Mouse (Mus musculus) liver, embryonic 12.5 days (tissue): ENCODE results near the gene Agbl4. TPM values are rescaled to one million over a fixed set of nuclear protein-coding genes. Genes with fewer than 3 reads are reported as not detected.

Experiments
- ATAC-seq: fragments of 200-750 bp; cut with Nextera tagmentation; 2 replicates; pipeline ENCODE4 v1.8.0; 2017; ENCODE audit warnings: moderate number of reproducible peaks, mild to moderate bottlenecking, moderate library complexity
- H3K27ac ChIP-seq: fragments of 300-500 bp; sonication (generic); 2 replicates; pipeline ENCODE4 v1.5.1; 2016; ENCODE audit warnings: mild to moderate bottlenecking
- H3K27me3 ChIP-seq: fragments of 300-500 bp; sonication (generic); replicated peaks from 2 replicates; pipeline ENCODE4 v1.6.1; 2016; ENCODE audit warnings: mild to moderate bottlenecking, moderate library complexity
- H3K36me3 ChIP-seq: fragments of 300-500 bp; sonication (generic); 2 replicates; pipeline ENCODE4 v1.6.1; 2016; ENCODE audit warnings: mild to moderate bottlenecking, moderate library complexity
- H3K4me1 ChIP-seq: fragments of 300-500 bp; sonication (generic); 2 replicates; pipeline ENCODE4 v1.6.1; 2016
- H3K4me2 ChIP-seq: fragments of 300-500 bp; sonication (generic); 2 replicates; pipeline ENCODE4 v1.6.1; 2016; ENCODE audit warnings: mild to moderate bottlenecking, moderate library complexity
- H3K4me3 ChIP-seq: fragments of 300-500 bp; sonication (generic); 2 replicates; pipeline ENCODE4 v1.5.1; 2016; ENCODE audit warnings: mild to moderate bottlenecking, moderate library complexity
- H3K9ac ChIP-seq: fragments of 300-500 bp; sonication (generic); 2 replicates; pipeline ENCODE4 v1.6.1; 2016; ENCODE audit warnings: mild to moderate bottlenecking, moderate library complexity
- H3K9me3 ChIP-seq: fragments of 300-500 bp; sonication (generic); replicated peaks from 2 replicates; pipeline ENCODE4 v1.6.1; 2016; ENCODE audit warnings: mild to moderate bottlenecking, moderate library complexity
- WGBS: fragments of 180-500 bp; shearing (Covaris S2); methylation state at CpG from one replicate; pipeline ENCODE4 v1.1.7; 2016; ENCODE audit not compliant: insufficient replicate concordance; 5-methylcytosine and 5-hydroxymethylcytosine counted together
- polyA plus RNA-seq: library from polyadenylated mRNA; unstranded; fragments of >200 nt; fragmentation: Nextera tagmentation; extraction: Ambion mirVana; gene quantifications from 2 replicates; pipeline ENCODE4 v1.2.1, GENCODE M21; 2016

The Agbl4 gene
- polyA plus RNA-seq, 1 experiment from 2014 or later, result not detected

DNA sequence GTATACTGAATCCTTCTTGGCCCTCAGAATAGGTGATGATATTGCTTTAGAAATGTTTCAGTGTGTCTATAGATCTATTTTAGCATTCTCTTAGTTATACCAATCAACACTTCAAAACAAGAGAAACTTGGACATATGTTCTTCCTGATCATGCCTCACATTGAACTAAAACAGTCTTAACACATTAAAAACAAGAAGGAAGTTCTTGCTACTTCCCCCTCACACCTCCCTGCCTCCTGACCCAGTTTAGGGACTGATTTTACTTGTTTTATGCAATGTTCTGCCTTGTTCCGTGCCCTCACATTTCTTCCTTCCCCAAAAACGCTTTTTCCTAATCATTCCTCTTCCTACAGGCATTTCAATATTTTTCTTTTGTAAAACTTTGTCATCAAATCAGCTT, 604.2 kb downstream of the Agbl4 start:
- WGBS, result 56% methylated on average over 2 of the region's 2 CpGs

DNA sequence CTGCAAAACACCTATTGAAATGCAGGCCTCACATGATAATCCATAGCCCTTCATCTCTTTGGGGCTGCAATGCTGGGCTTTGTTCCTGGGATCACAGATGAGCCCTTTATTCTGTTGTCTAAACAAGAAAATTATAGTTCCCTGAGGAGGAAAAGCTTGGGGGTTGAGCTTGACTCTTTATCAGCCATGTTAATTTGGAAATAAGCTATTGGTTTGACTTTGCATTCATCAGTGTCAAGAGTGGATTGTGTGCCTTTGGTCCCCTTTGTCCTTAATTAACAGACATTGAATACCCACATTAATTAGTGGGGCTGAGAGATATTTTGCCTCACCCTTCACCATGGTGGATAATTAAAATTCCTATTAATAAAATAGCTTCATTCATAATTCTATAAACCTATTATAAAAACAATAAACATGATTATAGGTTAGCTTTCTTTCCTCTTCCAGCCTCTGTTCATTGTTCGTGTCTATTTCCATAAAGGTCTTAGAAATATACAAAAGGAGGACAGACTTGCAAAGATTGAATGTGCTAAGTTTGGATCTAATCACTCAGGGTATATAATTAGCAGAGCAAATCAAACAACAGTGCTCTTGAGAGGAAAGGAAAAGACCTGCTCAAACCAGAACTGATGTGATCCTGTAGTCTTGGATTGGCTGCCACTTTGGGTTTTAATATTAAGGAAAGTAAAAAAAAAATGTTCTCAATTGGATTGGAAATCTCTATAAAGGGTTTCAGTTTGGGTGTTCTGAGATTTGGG, 607.4 kb downstream of the Agbl4 start:
- Histone ChIP-seq H3K4me1 (no peaks in the 10 kb centered on the region), H3K27me3 (no peaks in the 10 kb centered on the region), H3K9me3 (no peaks in the 10 kb centered on the region), H3K4me3 (no peak overlapping the region), H3K4me2 (no peak overlapping the region), H3K27ac (no peak overlapping the region), H3K36me3 (no peaks in the 10 kb centered on the region), H3K9ac (no peak overlapping the region)
- WGBS, result 54% methylated on average over 1 of the region's 1 CpGs
- no peak for ATAC-seq

More for the DNA sequence above, 604.2 kb downstream of the Agbl4 start:
- Histone ChIP-seq H3K9me3 (no peaks in the 10 kb centered on the region), H3K4me1 (no peaks in the 10 kb centered on the region), H3K4me2 (no peak overlapping the region), H3K9ac (no peak overlapping the region), H3K4me3 (no peak overlapping the region), H3K27ac (no peak overlapping the region), H3K36me3 (no peaks in the 10 kb centered on the region), H3K27me3 (no peaks in the 10 kb centered on the region)
- ATAC-seq, result no peak

DNA sequence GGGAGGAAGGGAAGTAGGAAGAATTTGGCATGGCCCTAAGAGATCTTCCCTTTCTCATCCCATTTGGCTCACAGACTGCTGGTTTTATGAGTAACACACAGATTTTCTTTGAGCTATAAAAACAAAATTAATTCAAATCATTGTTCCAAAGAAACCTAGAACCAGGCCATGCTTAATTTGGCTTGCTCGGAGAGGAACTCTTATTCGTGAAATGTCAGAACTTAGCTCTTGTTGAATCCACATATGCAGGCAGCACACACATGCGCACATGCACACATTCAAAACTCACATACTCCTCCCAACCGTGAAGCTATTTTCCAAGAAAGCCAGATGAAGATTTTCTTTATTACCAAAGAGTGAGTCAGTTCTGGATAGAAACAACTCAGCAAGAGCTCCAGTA, 621.9 kb downstream of the Agbl4 start:
- H3K27me3 ChIP-seq, result no peaks in the 10 kb centered on the region
- H3K36me3 ChIP-seq, result no peaks in the 10 kb centered on the region
- WGBS, result 73% methylated on average over 4 of the region's 4 CpGs
- H3K4me2 ChIP-seq, result no peak overlapping the region
- no peak overlapping the region for H3K4me3 ChIP-seq
- H3K9ac ChIP-seq, result no peak overlapping the region
- H3K27ac ChIP-seq, result no peak overlapping the region
- H3K4me1 ChIP-seq, result no peaks in the 10 kb centered on the region
- no peak for ATAC-seq
- H3K9me3 ChIP-seq, result no peaks in the 10 kb centered on the region

DNA sequence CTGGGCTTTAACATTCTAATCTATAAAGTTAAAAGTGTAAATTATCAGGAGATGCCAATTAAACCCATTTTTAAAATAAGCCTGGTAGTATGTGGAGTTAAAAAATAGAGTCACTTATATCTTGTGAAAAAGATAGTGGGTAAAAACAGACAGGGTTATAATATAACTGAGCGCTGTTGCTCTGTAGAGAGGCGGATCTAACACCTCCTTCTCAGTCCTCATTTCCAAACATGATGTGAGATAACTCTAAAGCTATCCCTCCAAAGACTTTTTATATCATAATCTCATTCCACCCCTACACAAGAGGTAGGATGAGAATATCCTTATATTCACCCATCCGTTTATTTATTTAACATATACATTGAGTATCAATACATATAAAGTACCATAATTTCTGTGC, 669.9 kb downstream of the Agbl4 start:
- Histone ChIP-seq H3K27ac (no peak overlapping the region), H3K4me1 (no peaks in the 10 kb centered on the region), H3K9me3 (no peaks in the 10 kb centered on the region), H3K9ac (no peak overlapping the region), H3K4me3 (no peak overlapping the region), H3K4me2 (no peak overlapping the region), H3K36me3 (no peaks in the 10 kb centered on the region), H3K27me3 (no peaks in the 10 kb centered on the region)
- no peak for ATAC-seq
- WGBS, result 70% methylated on average over 3 of the region's 3 CpGs

DNA sequence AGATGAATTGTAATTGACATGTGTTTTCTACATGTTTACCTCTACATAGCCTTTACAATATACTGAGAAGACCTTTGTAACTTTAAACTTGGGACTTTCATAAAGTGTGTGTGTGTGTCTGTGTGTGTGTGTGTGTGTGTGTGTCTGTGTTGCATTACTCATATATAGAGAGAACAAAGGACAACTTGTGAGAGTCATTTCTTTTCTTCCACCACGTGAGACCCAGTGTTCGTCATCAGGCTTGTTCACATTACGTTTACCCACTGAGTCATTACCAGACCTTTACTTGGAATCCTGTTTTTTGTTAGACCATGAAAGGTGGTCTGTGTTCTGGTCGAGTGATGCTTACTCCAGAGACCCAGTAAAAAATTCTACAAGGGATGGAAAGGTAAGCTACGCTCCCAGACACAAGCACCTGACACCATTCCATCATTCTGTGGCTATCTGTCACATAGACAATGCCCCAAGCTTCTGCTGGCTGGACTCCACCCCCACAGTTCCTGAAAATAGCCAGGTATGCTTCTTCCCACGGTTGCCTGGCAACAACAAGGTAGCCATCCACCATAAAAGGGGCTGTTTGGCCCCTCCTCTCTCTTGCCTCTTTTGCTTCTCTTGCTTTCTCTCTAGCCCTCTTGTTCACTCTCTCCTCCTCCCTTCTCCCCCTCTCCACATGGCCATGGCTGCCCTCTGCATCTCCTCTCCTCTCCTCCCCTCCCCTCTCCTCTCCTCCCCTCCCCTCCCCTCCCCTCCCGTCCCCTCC, 676.5 kb downstream of the Agbl4 start:
- H3K9ac ChIP-seq, result no peak overlapping the region
- H3K36me3 ChIP-seq, result no peaks in the 10 kb centered on the region
- H3K4me1 ChIP-seq, result no peaks in the 10 kb centered on the region
- ATAC-seq, result no peak
- H3K4me2 ChIP-seq, result no peak overlapping the region
- no peak overlapping the region for H3K27ac ChIP-seq
- H3K27me3 ChIP-seq, result no peaks in the 10 kb centered on the region
- WGBS, result 62% methylated on average over 6 of the region's 7 CpGs
- H3K9me3 ChIP-seq, result no peaks in the 10 kb centered on the region
- no peak overlapping the region for H3K4me3 ChIP-seq

DNA sequence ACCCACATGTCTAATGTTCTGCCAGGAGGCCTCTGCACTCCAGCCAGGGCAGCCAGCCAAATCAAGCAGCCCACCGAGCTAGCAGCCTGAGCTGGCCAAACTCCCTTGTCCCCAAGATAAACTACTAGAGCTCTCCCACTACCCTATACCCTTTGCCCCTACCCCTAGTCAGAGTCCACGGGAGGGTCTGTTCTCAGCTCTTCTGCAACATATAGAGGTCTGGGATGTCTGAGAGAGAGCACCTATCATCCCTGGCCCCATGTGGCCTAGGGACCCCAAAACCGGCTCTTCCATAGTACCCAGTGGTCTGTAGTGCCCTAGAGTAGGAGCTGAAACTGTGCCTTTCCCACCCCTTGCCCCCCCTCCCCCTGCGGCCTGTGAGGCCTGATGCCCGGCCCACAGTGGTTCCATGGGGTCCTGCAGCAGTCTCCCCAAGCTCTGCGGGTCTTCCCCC, 677.3 kb downstream of the Agbl4 start:
- Histone ChIP-seq H3K27ac (no peak overlapping the region), H3K9me3 (no peaks in the 10 kb centered on the region), H3K4me1 (no peaks in the 10 kb centered on the region), H3K4me2 (no peak overlapping the region), H3K36me3 (no peaks in the 10 kb centered on the region), H3K4me3 (no peak overlapping the region), H3K27me3 (no peaks in the 10 kb centered on the region), H3K9ac (no peak overlapping the region)
- 66% methylated on average over 6 of the region's 6 CpGs for WGBS
- ATAC-seq, result no peak

DNA sequence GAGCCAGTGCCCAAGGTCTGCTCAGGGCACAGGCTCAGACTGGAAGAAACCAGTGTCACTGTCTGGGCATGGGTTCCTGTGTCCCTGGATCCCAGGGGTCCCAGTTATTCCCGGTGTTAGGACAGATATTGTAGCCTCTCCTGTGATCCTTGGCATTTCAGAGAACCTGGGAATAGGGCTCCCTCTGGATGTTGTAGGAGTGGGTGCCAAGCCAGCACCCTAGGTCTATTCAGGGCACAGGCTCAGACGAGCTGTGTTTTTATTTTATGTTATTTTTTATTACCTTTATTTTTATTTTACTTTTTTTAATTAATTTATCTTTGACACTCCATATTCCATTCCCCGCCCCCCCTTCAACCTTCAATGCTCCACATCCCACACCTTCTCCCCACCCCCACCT, 680.3 kb downstream of the Agbl4 start:
- H3K9ac ChIP-seq, result no peak overlapping the region
- no peak for ATAC-seq
- no peaks in the 10 kb centered on the region for H3K27me3 ChIP-seq
- H3K4me2 ChIP-seq, result no peak overlapping the region
- H3K36me3 ChIP-seq, result no peaks in the 10 kb centered on the region
- H3K4me3 ChIP-seq, result no peak overlapping the region
- H3K4me1 ChIP-seq, result no peaks in the 10 kb centered on the region
- no peaks in the 10 kb centered on the region for H3K9me3 ChIP-seq
- 68% methylated on average over 3 of the region's 3 CpGs for WGBS
- no peak overlapping the region for H3K27ac ChIP-seq

DNA sequence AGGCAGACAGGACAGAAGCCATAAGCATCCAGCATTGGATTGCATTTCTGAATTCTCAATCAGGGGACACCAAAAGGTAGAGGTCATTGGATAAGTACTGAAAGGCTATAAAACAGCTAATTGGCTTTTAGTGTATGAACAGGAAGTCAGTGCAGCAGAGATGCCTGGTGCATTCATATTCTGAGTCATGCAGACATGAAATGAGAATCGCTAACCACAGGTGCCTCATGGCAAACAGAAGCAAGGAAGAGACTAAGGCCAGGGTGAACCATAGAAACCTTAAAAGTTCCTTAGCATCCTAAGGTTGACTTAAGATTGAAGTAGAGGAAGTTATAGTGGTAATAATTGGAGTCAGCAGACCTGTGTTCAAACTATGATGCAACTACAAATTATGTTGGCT, 687.9 kb downstream of the Agbl4 start:
- H3K36me3 ChIP-seq, result no peaks in the 10 kb centered on the region
- ATAC-seq, result no peak
- no peak overlapping the region for H3K4me2 ChIP-seq
- H3K9ac ChIP-seq, result no peak overlapping the region
- H3K27me3 ChIP-seq, result no peaks in the 10 kb centered on the region
- WGBS, result 68% methylated on average over 1 of the region's 1 CpGs
- no peak overlapping the region for H3K4me3 ChIP-seq
- H3K4me1 ChIP-seq, result no peaks in the 10 kb centered on the region
- no peaks in the 10 kb centered on the region for H3K9me3 ChIP-seq
- no peak overlapping the region for H3K27ac ChIP-seq

DNA sequence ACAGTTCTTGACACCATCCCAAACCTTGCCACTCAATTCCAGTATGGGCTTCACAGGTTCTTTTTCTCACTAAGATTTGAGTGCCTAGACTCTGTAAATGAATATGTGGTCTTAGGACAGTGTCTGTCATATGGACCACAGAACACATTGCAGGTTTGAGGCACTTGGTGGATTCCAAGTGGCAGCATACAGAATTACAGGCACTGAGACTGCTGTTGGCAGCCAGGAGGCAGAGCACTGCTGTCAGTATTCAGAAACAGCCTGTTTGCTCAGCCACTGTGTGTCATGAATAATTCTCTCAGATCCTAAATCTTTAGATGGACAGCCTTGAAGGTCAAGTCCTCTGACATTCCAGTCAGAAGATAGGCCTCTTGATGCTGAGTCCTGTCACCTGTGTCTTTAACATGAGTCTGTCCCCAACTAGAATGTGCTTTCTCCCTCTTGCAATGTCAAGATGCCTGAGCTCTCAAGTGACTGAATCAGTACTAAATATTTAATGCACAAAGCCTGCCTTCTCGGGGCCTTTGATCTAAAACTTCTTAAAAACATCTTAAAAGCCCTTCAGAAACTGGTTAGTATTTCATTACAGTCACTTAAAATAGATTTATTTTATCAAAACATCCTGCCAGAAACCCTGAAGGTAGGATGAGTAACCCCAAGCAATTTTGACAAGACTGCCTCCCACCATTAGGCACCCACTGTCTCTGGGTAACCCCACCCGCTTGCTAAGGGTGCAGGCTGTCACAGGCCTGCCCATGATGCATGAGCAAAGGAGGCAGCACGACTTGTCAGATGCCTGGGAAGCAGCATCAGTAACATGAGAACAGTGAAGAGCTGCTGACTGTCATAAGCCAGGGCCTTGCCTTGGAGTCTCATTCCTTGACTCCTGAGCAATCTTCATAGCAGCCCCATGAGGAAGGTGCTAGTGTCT, 739.0 kb downstream of the Agbl4 start:
- 36% methylated on average over 3 of the region's 3 CpGs for WGBS
- no peaks in the 10 kb centered on the region for H3K4me1 ChIP-seq
- no peak overlapping the region for H3K27ac ChIP-seq
- no peak for ATAC-seq
- H3K4me3 ChIP-seq, result no peak overlapping the region
- H3K9ac ChIP-seq, result no peak overlapping the region
- no peak overlapping the region for H3K4me2 ChIP-seq
- H3K36me3 ChIP-seq, result no peaks in the 10 kb centered on the region
- no peaks in the 10 kb centered on the region for H3K9me3 ChIP-seq
- no peaks in the 10 kb centered on the region for H3K27me3 ChIP-seq

DNA sequence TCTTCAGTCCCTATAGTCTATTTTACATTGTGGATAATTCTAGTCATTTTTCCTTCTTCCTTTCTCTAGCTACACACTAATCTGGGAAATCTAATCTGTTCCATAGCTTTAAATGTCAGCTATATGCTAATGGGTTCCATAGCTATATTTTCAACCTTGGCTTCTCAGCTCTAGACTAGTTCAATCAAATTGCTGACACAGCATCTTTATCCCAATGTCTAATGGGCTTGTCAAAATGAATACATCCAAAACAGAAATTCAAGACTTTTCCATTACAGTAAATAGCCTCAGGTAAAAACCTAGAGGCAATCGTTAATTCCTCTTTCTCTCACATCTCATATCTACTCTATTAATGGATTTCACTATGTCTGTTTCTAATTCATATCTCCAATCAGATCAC, 750.3 kb downstream of the Agbl4 start:
- no peak overlapping the region for H3K27ac ChIP-seq
- no peaks in the 10 kb centered on the region for H3K27me3 ChIP-seq
- no peak for ATAC-seq
- no peaks in the 10 kb centered on the region for H3K36me3 ChIP-seq
- no peak overlapping the region for H3K4me3 ChIP-seq
- H3K9ac ChIP-seq, result no peak overlapping the region
- no peaks in the 10 kb centered on the region for H3K9me3 ChIP-seq
- no peaks in the 10 kb centered on the region for H3K4me1 ChIP-seq
- H3K4me2 ChIP-seq, result no peak overlapping the region
- WGBS, result 72% methylated on average over 1 of the region's 1 CpGs

DNA sequence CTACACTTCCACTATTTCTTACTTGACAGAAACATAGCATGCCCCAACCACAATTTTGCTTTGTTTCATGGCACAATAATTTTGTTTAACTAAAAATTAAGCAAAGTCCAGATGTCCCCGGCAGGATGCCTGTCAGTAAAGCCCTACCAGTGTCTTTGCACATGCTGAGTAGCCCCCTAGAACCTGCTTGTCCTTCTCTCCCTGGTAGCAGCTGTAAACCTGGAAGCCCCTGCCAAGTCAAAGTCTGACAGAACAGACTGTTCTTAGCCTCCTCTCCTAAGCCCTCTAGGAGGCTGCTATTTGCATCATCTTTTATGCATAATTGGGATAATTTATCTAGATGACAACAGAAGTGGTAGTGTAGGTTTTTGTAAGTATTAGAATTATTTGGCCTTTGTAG, 758.4 kb downstream of the Agbl4 start:
- H3K27me3 ChIP-seq, result no peaks in the 10 kb centered on the region
- 70% methylated on average over 1 of the region's 1 CpGs for WGBS
- no peaks in the 10 kb centered on the region for H3K9me3 ChIP-seq

DNA sequence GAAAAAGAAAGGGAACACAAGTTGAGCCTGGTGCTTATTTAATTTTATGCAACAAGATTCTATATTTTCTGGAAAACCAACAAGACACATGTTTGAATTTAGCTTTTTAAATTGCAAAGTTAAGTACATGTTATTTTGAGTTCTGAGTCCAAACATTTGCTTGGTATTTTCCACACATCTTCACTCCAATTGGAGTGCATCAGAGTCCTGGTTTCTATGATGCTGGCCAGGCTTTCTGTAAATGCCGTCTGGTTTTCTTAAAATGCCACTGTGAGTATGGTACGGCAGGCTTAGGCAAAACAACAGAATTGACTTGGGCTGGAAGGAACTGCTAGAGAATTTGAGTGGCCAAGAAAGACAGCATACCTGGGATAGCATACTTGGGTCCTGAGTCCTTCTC, 784.0 kb downstream of the Agbl4 start:
- no peak for ATAC-seq
- H3K27ac ChIP-seq, result no peak overlapping the region
- no peak overlapping the region for H3K4me2 ChIP-seq
- H3K36me3 ChIP-seq, result no peaks in the 10 kb centered on the region
- H3K27me3 ChIP-seq, result no peaks in the 10 kb centered on the region
- H3K9me3 ChIP-seq, result no peaks in the 10 kb centered on the region
- WGBS, result 71% methylated on average over 2 of the region's 2 CpGs
- H3K4me1 ChIP-seq, result no peaks in the 10 kb centered on the region
- no peak overlapping the region for H3K4me3 ChIP-seq
- H3K9ac ChIP-seq, result no peak overlapping the region

More for the DNA sequence above, 758.4 kb downstream of the Agbl4 start:
- Histone ChIP-seq H3K4me1 (no peaks in the 10 kb centered on the region), H3K4me2 (no peak overlapping the region), H3K27ac (no peak overlapping the region), H3K9ac (no peak overlapping the region), H3K36me3 (no peaks in the 10 kb centered on the region), H3K4me3 (no peak overlapping the region)
- no peak for ATAC-seq
